Mouse (Mus musculus) heart, embryonic 16.5 days (tissue): ENCODE results near the gene Zfp704. TPM values are rescaled to one million over a fixed set of nuclear protein-coding genes. Genes with fewer than 3 reads are reported as not detected.
"Not testable (repeated sequence)": the region's sequence is repeated elsewhere in the genome, so short reads cannot be mapped to it uniquely, and the experiment has no call there.

Source experiments
- ATAC-seq: fragments of 200-750 bp; cut with Nextera tagmentation; replicated peaks from 2 replicates; pipeline ENCODE4 v1.8.0; 2017; ENCODE audit warnings: moderate number of reproducible peaks; ENCODE audit not compliant: insufficient read depth, low FRiP score; ENCODE audit errors: extremely low read depth
- H3K27ac ChIP-seq: fragments of 300-500 bp; sonication (generic); 2 replicates; pipeline ENCODE4 v1.5.1; 2014; ENCODE audit warnings: mild to moderate bottlenecking, low read length, control low read depth, moderate library complexity
- H3K27me3 ChIP-seq: fragments of 300-500 bp; sonication (generic); 2 replicates; pipeline ENCODE4 v1.6.1; 2014; ENCODE audit warnings: low read length, mixed read lengths; ENCODE audit not compliant: control insufficient read depth, insufficient read depth
- H3K36me3 ChIP-seq: fragments of 300-500 bp; sonication (generic); 2 replicates; pipeline ENCODE4 v1.6.1; 2014; ENCODE audit not compliant: control insufficient read depth, insufficient read depth
- H3K4me1 ChIP-seq: fragments of 300-500 bp; sonication (generic); 2 replicates; pipeline ENCODE4 v1.6.1; 2014; ENCODE audit warnings: low read length, mixed read lengths; ENCODE audit not compliant: control insufficient read depth, insufficient read depth
- H3K4me2 ChIP-seq: fragments of 300-500 bp; sonication (generic); 2 replicates; pipeline ENCODE4 v1.6.1; 2014; ENCODE audit warnings: low read depth, mild to moderate bottlenecking, control low read depth, low read length
- H3K4me3 ChIP-seq: fragments of 300-500 bp; sonication (generic); 2 replicates; pipeline ENCODE4 v1.5.1; 2014; ENCODE audit warnings: mild to moderate bottlenecking, control low read depth, low read length
- H3K9ac ChIP-seq: fragments of 300-500 bp; sonication (generic); 2 replicates; pipeline ENCODE4 v1.6.1; 2014; ENCODE audit warnings: low read length, control low read depth
- H3K9me3 ChIP-seq: fragments of 300-500 bp; sonication (generic); replicated peaks from 2 replicates; pipeline ENCODE4 v1.6.1; 2016; ENCODE audit warnings: low read length; ENCODE audit not compliant: control insufficient read depth
- WGBS: fragments of 180-500 bp; shearing (Covaris S2); extraction: QIAGEN DNeasy Blood & Tissue Kit; methylation state at CpG from one replicate; pipeline ENCODE4 v1.1.7; 2014; 5-methylcytosine and 5-hydroxymethylcytosine counted together
- polyA plus RNA-seq: library from polyadenylated mRNA; unstranded; fragments of >200 nt; fragmentation: Nextera tagmentation; extraction: Ambion mirVana; gene quantifications from 2 replicates; pipeline ENCODE4 v1.2.1, GENCODE M21; 2015

Zfp704 gene
- polyA plus RNA-seq, 1 experiment from 2014 or later, result 6.0 TPM

DNA sequence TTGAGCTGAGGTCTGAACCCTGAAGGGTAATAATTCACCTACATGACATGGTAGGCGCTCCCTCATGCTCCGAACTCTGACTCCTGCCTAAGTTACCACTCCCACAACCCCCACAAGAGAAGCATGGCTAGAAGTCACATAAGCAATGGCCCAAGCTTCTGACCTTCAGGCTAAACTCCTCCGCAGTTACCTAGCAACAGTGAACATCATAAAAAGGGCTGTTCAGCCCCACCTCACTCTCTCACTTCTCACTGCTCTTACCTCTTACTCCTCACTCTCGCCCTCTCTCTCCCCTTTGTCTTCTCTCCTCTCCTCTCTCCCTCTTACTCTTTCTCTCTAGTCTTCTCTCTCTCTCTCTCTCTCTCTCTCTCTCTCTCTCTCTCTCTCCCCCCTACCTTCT lies 40.2 kb downstream of the Zfp704 start:
- WGBS, result 96% methylated on average over 4 of the region's 4 CpGs
- not testable (repeated sequence) for H3K9me3 ChIP-seq

DNA sequence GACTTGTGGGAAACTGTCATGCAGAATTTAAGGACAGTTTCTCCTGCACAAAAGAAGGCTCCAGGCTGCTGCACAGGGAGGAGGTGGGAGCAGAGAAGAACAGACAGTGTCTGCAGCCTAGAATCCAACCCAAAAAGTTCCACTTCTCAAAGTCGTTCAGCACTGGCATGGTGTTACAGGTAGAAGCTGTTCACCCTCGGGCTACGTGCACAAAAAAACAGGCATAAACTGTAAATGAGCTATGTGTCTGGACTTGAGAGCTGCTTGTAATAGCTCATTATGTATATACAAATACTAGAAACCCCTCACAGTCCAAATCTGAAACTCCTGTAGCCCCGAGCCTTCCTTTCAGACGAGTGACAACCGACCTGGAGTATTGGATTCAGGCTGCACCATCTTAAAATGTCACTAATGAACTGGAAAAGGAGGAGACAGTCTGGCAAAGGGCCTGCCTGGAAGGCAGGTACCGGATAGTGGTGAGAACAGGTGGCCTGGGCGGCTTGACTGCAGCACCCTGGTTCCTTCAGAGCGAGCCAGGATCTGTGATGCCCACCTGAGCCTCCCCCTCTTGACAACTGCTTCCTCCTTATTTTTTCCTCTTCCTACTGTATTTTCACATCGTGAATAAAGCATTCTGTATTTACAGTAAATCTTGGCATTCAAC lies 41.2 kb downstream of the Zfp704 start:
- no peak overlapping the region for H3K4me3 ChIP-seq

More for the DNA sequence above, 40.2 kb downstream of the Zfp704 start:
- not testable (repeated sequence) for ATAC-seq, H3K4me3 ChIP-seq, H3K4me2 ChIP-seq, H3K9ac ChIP-seq, H3K36me3 ChIP-seq, H3K27me3 ChIP-seq, H3K27ac ChIP-seq
- H3K4me1 ChIP-seq, result peaks cover 17% of the 10 kb centered on the region

DNA sequence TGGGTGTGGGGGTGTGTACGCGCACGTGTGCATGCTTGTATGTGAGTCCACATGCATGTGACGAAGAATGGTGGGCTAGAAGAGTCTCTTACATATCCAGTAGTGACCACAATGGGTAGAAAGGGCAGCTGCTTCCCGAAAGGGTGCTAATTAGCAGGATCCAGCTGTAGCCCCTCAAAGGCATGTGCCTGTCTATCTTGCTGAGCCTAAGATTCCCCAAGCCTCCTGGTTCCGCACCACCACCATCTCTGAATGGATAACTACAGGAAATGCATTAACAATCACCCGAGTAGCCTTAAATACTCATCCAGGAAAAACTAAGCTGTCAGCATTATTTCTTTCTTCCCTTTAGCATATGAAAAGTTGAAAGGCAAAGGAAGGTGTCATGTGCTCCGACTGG lies 41.9 kb downstream of the Zfp704 start:
- Histone ChIP-seq H3K4me2 (no peak overlapping the region), H3K27ac (no peak overlapping the region), H3K27me3 (no peaks in the 10 kb centered on the region), H3K9ac (no peak overlapping the region), H3K36me3 (peaks cover 5% of the 10 kb centered on the region), H3K9me3 (no peaks in the 10 kb centered on the region), H3K4me3 (no peak overlapping the region), H3K4me1 (peaks cover 5% of the 10 kb centered on the region; the same call in 1 of the 2 replicates)
- 83% methylated on average over 8 of the region's 8 CpGs for WGBS
- no peak for ATAC-seq

More for the DNA sequence above, 41.2 kb downstream of the Zfp704 start:
- Histone ChIP-seq H3K36me3 (peaks cover 5% of the 10 kb centered on the region), H3K27me3 (no peaks in the 10 kb centered on the region), H3K27ac (no peak overlapping the region; the same call in 1 of the 2 replicates), H3K4me1 (peaks cover 9% of the 10 kb centered on the region), H3K4me2 (no peak overlapping the region), H3K9ac (no peak overlapping the region), H3K9me3 (no peaks in the 10 kb centered on the region)
- ATAC-seq, result no peak
- 75% methylated on average over 10 of the region's 10 CpGs for WGBS

DNA sequence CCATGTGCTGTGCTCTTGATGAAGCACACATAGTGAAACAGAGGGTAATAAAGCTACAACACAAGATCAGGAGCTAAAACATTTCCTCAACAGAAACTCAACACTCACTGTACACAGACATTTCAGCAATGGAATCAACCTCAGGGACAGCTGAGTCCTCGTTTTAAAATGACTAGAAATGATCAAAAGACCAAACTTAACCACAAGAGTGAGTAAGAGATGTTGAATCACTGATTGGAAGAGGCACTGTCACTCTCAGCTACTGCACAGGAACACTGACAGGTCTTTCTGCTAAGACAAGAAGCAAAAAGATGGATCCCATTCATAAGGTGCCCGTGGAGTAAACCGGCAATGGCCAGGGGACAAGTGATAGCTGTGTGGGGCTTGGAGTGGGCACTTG lies 43.1 kb downstream of the Zfp704 start:
- no peak overlapping the region for H3K27ac ChIP-seq
- H3K4me1 ChIP-seq, result no peaks in the 10 kb centered on the region
- WGBS, result 86% methylated on average over 3 of the region's 3 CpGs
- no peak overlapping the region for H3K4me3 ChIP-seq
- no peak for ATAC-seq
- peaks cover 5% of the 10 kb centered on the region for H3K36me3 ChIP-seq
- no peak overlapping the region for H3K9ac ChIP-seq
- H3K9me3 ChIP-seq, result no peaks in the 10 kb centered on the region
- H3K27me3 ChIP-seq, result no peaks in the 10 kb centered on the region
- no peak overlapping the region for H3K4me2 ChIP-seq

DNA sequence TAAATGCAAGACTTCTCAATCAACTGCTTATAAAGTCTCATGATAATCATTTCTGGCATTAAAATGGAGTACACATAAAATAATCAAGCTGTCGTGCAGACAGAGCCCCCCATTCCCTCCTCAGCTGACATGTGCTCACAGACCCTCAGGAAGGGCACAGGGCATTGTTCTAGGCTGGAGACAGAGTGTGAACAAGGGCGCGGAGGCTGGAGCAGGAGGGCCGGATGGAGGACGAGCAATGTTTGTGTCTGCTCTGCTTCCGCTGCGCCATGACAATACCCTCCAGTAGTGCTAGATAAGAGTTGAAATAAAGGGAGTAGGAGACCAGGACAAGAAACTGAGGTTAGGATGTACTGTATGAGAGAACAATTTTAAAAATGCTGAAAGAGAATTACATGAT lies 46.3 kb downstream of the Zfp704 start:
- no peak for ATAC-seq
- WGBS, result 60% methylated on average over 7 of the region's 7 CpGs

DNA sequence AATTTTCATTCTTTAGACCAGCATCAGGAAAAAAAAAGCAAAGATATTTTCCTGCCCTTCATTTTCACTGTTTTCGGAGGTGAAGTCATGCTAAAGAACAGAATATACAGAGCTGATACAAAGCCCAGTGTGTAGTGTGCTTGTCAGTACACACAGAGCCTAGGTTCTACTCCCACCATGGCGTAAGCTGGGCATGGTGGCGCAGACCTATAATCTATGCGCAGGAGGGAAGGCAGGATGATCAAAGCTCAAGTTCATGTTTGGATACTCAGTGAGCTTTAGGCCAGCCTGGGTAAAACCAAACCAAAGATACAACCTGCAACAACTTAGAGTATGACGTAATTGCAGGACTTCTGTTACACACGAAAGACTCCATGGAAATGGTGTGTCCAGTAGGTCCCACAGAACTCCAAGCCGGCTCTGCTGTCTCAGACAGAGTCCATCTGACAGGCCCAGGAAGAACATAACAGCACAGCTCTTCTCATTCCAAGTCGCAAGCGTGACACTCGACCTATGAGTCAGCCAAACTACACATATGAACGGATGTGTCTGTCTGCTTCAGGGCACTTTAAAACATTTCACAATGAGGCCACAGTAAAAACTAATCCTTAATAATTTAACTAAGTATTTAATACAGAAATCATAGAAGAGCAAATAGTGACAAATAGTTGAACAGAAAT lies 47.1 kb downstream of the Zfp704 start:
- Histone ChIP-seq H3K4me2 (no peak overlapping the region), H3K36me3 (peaks cover 5% of the 10 kb centered on the region), H3K9me3 (no peaks in the 10 kb centered on the region), H3K4me1 (no peaks in the 10 kb centered on the region), H3K9ac (no peak overlapping the region), H3K4me3 (no peak overlapping the region), H3K27ac (no peak overlapping the region), H3K27me3 (no peaks in the 10 kb centered on the region)
- ATAC-seq, result no peak
- 76% methylated on average over 11 of the region's 11 CpGs for WGBS

More for the DNA sequence above, 46.3 kb downstream of the Zfp704 start:
- H3K27me3 ChIP-seq, result no peaks in the 10 kb centered on the region
- H3K9me3 ChIP-seq, result no peaks in the 10 kb centered on the region
- peaks cover 5% of the 10 kb centered on the region for H3K36me3 ChIP-seq
- H3K4me2 ChIP-seq, result no peak overlapping the region
- H3K4me1 ChIP-seq, result no peaks in the 10 kb centered on the region
- no peak overlapping the region for H3K4me3 ChIP-seq
- H3K9ac ChIP-seq, result no peak overlapping the region
- H3K27ac ChIP-seq, result no peak overlapping the region

DNA sequence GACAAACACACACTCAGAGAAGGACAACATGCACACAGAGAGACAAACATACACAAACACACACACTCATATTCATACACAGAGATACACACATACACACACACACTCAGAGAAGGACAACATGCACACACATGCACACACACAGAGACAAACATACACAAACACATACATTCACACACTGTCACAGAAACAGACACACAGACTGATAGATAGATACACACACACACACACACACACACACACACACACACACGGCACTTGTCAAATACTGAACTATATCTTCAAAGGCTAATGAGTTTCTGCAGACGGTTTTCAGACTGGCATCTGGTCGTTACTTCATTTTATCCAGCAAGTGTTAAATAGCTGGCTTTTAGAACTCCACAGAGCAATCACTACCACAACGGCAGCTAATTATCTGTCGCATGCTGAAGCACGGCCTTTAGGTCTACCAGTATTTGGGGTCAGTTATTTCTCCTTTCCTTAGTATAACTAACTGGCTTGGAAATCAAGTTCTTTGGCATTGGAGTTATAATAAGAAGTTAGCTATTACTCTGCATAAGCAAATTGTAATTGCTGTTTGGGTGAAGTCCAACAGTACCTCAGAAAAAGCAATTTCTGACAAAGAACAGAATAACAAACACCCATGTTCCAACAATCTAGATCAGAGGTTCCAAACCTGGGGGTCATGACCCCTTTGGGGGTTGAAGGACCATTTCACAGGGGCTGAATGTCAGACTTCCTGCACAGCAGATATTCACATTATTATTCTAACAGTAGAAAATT lies 51.9 kb downstream of the Zfp704 start:
- H3K9me3 ChIP-seq, result no peaks in the 10 kb centered on the region
- H3K4me1 ChIP-seq, result no peaks in the 10 kb centered on the region
- ATAC-seq, result no peak
- H3K4me3 ChIP-seq, result no peak overlapping the region
- 62% methylated on average over 6 of the region's 6 CpGs for WGBS
- no peak overlapping the region for H3K9ac ChIP-seq
- H3K4me2 ChIP-seq, result no peak overlapping the region
- H3K27ac ChIP-seq, result no peak overlapping the region
- no peaks in the 10 kb centered on the region for H3K36me3 ChIP-seq
- H3K27me3 ChIP-seq, result no peaks in the 10 kb centered on the region

DNA sequence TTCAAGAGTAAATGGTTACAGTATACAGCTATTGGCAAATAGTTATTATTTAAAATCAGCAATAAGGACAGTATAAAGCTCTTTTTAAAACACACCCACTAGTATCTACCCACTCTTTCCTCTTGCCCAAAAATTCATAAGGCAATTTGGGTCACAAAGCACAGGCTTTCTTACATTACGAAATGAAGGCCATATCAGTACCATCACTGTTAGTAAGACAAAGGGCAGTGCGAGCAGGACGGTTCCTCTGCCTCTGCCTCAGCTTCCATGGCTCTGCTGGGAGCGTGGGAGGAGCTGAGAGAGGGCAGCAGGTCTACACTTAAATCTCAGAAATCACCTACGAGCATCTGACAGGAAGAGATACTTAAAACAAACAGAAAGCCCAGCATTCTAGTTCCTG lies 53.7 kb downstream of the Zfp704 start:
- 55% methylated on average over 5 of the region's 5 CpGs for WGBS
- H3K27ac ChIP-seq, result no peak overlapping the region
- ATAC-seq, result no peak
- no peak overlapping the region for H3K9ac ChIP-seq
- H3K9me3 ChIP-seq, result no peaks in the 10 kb centered on the region
- peaks cover 9% of the 10 kb centered on the region for H3K4me1 ChIP-seq
- H3K27me3 ChIP-seq, result no peaks in the 10 kb centered on the region
- no peak overlapping the region for H3K4me2 ChIP-seq
- no peaks in the 10 kb centered on the region for H3K36me3 ChIP-seq
- H3K4me3 ChIP-seq, result no peak overlapping the region

DNA sequence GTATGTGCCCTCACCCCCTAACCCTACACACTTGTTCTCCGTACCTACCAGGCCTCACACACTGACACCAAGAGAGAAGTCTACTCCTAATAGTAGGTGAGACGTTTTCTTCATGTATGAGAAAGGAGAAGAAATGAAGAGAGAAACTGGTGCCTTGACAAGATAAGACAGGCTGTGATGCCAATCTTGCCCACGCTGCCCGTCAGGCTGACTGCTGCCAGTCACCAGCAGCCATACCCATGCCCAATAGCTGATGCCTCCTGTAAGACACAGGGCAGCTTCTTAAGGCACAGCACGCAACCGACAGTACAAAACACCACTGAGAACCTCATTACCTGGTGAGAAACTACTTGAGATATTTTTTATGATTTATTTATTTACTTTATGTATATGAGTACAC lies 55.0 kb downstream of the Zfp704 start:
- H3K27me3 ChIP-seq, result no peaks in the 10 kb centered on the region
- ATAC-seq, result no peak
- H3K9me3 ChIP-seq, result no peaks in the 10 kb centered on the region
- no peak overlapping the region for H3K9ac ChIP-seq
- H3K27ac ChIP-seq, result no peak overlapping the region
- no peaks in the 10 kb centered on the region for H3K36me3 ChIP-seq
- H3K4me2 ChIP-seq, result no peak overlapping the region
- WGBS, result 87% methylated on average over 6 of the region's 6 CpGs
- H3K4me1 ChIP-seq, result peaks cover 21% of the 10 kb centered on the region
- H3K4me3 ChIP-seq, result no peak overlapping the region
